Mouse (Mus musculus) frontal cortex, adult 2 months (tissue): Measurements from ENCODE around the gene Exosc7. TPM values are rescaled to one million over a fixed set of nuclear protein-coding genes. Genes with fewer than 3 reads are reported as not detected.

Source experiments
- DNase-seq, 2 experiments: peaks; one replicate each; pipeline ENCODE4 v3.0.0; 2022; ENCODE audit warnings: low spot score in 1 of 2; ENCODE audit errors: extremely low spot score in 1 of 2
- polyA plus RNA-seq: library from polyadenylated mRNA; depleted of rRNA; stranded (reverse); fragments of >200 nt; gene quantifications from 2 replicates; pipeline ENCODE4 v1.2.3, GENCODE M21; 2012; rRNA removed

Exosc7 gene
- polyA plus RNA-seq: 65.5 and 71.4 TPM in 2 replicates

DNA sequence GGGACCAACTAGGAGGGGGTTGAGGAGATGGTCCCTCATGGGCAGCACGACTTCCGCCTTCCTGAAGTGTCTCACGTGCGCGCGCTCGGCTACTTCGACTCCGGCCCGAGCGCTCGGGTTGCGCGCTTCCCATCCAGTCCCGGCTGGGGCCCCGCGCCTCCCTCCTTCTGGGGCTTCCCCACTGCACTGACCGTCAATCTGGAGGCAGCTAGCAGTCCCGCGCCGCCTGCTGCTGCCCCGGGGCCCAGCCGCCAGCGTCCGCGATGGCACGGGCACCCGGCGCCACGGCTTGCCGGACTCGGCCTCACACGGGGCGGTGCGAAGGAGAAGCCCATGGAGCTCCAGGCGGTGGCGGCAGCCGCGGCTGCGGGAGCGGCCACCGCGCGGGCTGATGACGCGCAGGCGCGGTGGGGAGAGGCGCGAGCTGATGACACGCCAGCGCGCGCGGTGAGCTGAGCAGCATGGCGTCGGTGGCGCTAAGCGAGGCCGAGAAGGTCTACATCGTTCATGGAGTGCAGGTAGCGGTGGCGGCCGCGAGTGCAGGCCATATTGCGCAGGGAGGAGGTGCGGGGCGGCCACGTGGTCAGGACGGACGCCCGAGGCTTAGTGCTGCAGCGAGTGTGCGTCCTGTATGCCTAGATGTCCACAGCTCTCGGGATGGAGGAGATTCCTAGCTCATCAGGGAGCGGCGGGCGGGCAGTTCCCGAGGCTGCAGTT is at the start of gene Exosc7, which contains the start of gene Zdhhc3:
TSS of gene Exosc7 (plus strand) at position 411 of the 717 bp plus-strand sequence.
TSS of gene Zdhhc3 (minus strand) at position 401 of the 717 bp plus-strand sequence.
- peak; percentile 68 to 86 for DNase-seq

DNA sequence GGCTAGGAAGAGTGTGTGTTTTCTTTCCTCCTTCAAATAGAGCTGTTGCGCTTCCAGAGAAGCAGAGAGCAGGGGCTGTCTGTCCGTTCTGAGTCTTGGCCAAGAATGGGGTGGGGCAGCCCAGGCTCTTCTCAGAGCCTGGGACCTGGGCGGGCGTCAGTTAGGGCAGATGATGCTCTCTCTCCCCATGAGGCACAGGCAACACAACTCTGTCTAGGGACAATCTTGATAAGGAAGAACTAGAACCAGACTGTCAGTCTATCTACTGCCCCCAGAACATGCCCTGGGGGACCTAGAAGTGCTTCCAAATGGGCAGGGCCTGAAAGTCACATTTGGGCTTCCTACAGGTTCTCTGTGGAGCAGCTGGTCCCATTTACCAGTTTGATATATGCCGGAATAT is 33.9 kb upstream of the Exosc7 start:
- DNase-seq: no peak

DNA sequence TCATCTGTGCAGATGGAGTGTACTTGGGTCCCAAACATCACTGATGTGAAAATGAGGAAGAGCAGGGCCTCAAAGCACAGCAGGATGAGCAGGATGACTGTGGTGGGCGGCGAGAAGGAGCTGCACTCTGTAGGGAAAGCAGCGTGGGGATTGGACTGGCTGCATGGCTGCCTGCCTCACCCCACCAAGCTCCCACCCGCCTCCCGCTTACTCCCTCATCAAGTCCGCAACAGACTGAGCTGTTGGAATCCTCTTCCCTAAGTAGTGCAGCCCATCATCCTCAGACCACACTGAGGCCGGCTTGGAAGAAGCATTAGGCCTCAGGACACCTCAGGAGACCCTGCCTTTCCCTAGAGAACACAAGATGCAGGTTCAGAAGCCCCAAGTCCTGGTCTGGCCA is 32.7 kb upstream of the Exosc7 start:
- peak in 1 of 2 experiments; percentile 26 for DNase-seq

DNA sequence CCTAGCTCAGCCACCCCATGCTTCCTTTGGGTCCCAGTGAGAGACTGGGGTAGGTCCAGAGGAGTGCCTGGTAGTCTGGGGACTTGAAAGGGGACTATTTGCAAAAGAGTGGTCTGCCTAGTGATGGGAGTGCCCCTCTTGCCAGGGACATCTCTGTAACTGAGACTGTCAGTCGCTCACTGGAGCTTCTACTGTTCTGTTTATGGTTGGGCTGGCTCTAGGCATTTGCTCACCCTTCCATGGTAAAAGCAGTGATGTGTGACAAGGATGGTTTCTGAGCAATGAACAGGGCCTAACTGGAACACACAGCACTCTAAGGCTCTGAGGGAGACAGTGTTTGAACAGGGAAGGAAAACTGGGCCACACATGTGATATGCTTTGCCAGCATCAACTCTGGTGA is 32.2 kb upstream of the Exosc7 start:
- DNase-seq: no peak

DNA sequence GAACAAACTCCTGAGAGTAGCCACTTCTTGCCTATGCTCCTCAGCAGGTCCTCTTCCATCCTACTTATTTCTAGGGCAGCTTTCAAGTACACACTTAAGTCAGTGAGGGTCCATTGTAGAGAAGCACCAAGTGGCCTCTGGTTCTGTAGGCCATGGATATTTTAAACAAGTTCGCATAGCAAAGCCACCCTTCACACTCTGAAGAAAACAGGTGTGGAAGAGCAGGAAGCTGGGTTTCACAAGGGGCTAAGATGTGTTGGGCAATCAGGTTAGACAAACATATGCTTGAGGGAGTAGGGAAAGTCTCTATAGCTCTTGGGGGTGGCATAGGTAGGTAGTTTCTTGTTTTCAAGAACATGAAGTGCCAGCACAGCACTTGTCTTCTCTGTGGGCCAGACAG is 27.6 kb upstream of the Exosc7 start:
- DNase-seq: no peak

DNA sequence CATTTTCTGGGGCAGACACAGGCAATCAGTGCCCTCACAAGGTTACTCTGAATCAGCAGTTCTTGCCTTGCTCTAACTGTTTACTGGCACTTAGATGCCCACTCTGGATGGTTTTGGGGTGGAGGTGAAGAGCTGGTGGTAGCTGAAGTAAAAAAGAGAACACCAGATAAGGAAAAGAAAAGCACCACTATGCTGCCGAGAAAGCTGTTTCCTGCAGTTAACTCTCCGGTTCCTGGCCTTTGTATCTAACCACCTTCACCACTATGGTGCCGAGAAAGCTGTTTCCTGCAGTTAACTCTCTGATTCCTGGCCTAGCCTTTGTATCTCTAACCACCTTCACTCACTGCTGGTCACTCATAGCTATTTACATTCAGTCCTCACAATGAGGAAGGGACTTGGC is 25.5 kb upstream of the Exosc7 start:
- DNase-seq: no peak

DNA sequence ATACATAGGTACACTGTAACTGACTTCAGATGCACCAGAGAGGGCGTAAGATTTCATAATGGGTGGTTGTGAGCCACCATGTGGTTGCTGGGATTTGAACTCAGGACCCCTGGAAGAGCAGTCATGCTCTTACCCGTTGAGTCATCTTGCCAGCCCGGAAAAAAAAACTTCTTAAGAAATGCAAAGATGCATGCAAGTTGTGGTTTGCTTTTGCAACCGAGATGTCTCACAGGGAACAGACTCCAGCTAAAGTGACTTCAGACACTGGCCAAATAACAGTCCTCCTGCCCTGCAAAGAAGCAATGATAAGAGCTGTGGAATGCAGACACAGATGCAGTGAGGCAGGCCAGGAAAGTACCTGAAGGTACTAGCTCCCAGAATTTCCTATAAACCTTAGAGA is 22.2 kb upstream of the Exosc7 start:
- no peak for DNase-seq

DNA sequence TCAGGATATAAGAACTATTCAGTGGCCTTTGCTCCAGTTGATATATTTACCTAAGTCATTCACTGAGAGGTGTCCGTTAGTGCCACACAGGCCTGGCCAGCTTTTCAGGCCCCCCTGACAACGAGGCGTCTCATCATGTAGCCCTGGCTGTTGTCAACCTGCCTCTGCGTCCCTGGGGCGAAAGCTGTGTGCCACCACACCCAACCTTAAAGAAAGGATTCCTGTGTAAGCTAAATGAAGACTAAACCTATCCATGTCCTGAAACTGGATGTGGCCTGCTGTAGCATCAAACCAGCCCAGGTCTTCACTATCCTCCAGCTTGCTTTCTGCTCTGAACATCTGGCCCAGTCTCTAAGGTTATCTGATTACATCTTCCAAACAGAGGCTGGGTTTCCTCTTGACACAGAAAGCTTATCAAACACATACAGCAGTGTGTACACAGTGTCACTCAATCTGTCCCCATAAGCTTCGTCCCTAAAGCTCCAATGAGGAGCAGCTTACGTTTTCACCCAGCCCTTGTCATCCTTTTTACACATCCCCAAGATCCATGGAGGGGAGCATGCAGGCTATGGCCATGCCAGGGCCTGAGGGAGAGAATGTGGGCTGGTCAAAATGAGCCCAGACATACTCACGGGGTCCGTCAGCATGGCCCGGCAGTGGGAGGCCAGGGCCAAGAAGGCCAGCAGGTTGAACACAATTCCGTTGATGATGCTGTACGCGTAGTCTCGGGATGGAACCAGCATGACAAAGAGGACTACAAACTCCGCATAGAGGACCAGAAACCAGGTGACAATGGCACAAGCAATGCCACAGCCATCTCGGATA is 13.2 kb upstream of the Exosc7 start:
- no peak for DNase-seq

DNA sequence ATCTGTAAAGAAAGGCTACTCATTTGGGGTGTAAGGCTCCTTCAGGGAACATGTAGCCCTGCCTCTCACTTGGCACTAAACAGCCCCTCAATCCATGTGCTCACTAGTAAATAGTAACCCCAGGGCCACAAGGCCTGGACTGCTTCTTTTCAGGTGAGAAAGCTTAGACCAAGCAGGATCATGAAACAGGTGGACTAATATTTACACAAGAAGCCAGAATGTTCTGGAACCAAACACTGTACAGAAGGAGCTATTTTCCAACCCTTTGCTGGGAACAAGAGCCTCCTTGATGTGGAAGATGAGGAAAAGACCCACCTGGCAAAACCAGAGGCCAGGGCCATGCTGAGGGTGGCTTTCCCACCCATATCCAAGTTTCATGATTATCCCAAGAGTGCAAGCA is 9.6 kb upstream of the Exosc7 start:
- no peak for DNase-seq

DNA sequence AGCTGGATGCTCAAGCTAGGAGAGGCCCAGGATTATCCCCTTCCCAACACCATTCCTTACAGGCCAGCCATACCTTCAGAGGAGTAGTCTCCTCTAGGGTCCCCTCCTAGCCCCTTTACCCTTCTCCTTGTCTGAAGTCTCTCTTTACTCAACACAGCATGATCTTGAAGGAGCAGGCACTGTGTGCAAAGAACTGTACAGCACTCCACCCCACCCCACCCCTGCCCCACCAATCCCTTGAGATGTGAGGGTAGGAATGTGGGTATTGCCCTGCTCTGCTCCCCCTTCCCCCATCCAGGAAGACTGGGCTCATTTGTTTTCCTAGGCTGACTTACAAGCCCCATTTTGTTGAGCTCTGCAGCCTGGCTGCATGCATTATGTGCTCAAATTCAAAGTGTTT is 8.7 kb upstream of the Exosc7 start:
- no peak for DNase-seq

DNA sequence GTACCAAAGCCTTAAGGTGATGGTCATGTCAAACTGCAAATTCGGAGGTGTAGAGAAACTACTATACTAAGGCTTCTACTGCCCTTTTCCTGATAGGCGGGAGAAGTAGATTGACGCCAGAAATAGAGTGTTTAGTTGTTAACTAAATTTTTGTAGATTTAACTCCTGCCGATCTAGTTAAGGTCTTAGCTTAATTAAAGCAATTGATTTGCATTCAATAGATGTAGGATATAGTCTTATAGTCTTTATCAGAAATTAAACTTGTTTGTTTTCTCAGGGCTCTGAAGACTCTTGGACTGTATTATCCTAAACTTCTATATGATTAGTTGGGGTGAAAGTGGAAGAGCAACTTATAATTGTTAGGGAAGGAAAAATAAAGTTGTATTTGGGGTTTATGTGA is 5.8 kb upstream of the Exosc7 start:
- DNase-seq: no peak

DNA sequence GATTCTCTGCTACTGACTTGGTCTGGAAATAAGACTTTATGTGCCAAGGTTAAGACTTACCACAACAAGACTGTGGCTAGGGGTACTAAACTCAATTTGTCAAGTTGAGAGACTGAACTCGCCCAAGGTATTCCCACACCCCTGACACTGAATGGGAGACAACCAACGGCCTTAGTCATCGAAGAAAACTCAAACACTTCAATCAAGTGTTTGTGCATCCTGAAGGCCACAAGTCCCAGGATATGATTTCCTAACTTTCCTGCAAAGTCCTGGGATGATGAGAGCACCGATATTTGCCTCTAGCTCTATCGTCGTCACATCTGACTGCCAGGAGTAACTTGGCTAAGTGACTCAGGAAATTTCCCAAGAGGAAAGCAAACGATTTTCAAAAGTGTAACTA is 3.8 kb upstream of the Exosc7 start:
- no peak for DNase-seq

DNA sequence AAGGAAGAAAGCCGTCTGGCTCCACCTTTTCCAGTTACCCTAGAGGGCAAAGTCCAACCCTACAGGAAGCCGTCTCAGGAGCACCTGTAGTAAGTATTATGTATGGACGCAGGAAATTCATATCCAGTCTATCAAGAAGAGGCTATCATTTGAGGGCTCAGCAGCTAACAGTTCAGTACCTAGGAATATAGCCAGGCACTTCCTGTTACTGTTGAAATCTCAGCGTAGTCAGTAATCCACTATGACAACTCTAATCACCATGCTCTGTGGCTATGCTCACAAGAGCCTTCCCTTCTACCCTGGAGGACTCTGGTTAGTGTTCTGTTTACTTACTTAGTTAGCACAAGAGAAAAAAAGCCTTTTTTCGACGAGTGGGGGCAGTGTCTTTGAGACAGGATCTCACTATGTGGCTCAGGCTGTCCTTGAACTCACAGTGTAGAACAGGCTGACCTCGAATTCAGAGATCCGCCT is 1.2 kb upstream of the Exosc7 start:
- no peak for DNase-seq

DNA sequence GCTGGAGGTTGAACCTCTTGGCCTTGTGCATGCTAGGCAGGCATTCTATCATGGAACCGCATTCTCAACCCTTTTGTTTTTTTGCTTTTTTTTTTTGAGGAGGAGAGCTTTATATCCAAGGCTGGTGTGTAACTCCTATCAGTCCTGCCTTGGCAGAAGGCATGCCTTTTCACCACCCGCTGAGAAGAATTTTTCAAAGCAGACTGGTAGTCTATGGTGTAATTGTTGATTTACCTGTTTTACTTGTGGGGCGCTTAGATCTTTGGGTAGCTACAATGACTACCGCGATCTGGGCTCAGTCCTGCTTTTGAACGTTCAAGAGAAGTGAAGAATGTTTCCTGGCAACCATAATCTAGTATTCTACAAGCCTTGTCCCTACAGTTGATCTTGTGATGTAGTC is 916 bp downstream of the Exosc7 start:
- no peak for DNase-seq

DNA sequence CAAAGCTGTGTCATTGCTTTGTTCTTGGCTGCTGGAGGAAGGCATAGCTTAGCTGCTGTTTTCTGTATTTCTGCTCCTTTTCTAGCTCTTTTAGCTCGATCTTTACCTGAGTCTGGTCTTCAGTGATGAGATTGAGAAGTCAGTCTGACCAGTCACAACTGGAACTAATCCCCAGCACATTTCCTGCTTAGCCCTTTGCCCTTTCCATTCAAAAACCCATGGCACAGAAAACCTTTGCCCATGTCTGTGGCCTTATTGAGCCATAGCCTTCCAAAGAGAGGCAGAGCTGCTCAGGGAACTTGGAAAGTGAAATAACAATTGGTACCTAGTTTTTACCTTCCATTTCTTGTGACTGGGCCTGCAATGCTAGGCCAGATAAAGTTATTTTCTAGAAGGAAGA is 2.6 kb downstream of the Exosc7 start:
- no peak for DNase-seq

DNA sequence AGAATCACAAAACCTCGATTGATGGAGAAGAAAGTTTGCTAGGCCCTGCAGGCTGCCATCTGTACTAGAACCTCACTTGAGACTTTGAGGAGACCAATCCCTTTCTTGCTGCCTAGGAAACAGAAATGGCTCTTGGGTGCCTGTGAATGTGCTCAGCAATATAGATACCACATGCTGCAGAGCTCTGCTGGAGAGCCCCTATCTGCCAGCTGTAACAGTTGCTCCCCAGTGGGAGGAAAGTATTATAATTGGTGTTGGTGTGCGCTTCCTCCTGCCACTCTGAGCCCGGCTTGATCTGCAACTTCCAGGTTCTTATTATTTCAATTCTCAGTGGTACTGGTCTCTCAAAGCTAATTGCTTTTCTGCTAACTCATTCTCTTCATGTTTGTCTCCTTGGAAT is 10.0 kb downstream of the Exosc7 start:
- DNase-seq: peak in 1 of 2 experiments; percentile 25

DNA sequence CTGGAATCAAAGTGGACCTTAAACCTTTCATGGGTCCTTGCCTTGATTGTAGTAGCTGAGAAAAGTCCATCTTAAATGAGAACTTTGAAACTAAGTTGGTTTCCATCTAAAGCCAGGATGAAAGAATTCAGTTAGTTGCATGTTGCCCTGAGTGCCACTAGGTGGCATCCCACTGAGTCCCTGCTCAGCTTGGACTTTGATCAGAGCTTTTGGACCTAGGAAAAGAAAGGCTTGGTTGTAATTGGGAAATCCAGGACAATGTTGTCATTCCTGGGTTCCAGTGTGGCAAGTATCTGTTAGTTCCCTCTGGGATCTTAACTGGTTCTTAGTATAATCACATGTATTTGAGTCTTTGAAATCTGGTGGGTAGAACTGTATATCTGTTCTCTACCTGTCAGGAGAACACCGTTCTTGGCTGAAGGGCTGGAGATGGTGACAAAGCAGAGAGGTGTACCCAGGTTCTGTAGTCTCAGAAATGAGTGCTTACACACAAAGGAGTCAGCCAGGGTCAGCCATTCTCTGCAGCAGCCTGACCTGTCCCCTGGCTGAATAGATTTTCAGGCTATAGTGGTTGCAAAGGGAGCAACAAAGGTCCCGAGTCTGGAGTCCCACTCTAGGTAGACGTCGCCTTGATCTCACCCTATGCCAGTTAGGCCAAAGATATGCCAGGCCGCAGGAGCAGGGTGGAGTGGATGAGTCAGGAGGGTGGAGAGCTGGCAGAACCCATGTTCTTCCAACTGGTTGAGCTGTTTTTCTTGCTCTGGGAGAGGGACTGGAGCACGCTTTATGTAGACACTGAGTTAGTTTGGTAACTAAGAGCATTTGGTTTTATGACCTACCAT is 10.8 kb downstream of the Exosc7 start:
- DNase-seq: peak in 1 of 2 experiments; percentile 12

DNA sequence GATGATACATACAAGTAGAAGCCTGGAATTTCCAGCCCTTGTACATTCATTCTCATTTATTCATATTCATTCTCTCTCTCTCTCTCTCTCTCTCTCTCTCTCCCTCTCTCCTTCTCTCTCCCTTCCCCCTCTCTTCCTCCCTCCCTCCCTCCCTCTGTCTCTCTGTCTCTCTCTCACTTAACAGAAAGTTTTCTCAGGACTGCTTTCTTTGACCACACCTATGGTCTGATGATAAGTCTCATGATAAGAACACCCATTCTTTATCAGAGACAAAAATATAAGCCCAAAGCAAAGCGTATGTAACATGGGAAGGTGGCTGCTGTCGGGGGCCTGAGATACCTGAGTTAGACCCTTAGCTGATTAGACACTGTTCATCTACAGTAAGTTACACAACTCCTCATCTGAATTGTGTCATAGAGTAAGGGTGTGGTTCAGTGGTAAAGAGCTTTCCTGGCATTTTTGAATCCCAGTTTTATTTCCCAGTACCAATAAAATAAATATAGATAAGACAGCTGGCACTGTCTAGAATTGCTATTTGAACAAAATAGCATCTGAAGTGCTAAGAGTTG is 11.5 kb downstream of the Exosc7 start:
- DNase-seq: no peak

DNA sequence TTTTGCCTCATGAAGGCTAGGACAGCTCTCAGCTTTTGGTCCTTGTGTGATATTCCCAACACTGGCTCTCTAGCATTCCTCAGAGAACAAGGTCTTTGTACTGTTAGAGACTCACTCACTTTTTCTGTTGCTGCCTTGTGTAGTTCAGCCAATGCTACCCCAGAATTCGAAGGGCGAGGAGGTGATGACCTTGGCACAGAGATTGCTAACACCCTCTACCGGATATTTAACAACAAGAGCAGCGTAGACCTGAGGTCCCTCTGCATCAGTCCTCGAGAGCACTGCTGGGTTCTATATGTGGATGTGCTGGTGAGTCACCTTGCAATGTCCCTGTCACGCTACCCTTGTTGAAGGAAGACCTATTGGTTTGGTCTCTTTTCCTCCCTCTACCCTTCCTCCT is 14.6 kb downstream of the Exosc7 start:
- DNase-seq: no peak

DNA sequence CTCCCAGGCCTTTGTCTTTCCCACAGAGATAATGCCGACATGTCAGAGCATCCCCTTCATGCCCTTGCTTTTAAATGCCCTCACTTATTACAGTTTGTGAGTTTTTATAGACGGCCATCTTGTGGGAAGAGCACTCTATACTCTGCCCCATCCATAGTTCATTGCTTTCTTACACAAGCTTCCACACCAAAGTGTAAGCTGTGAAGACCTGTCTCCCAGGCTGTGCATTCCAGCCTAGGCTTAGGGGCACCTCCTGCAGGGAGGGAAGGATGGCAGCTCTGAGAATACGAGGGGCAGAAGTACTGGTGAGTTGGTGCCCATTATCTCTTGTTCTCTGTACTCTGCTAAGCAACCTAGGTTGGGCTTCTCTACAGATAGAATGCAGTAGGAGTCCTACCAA is 20.0 kb downstream of the Exosc7 start:
- no peak for DNase-seq
